Comparison of ENCODE assay signal across 16 mouse cellular contexts in genomic region chr11:31867976-31868375, GRCm38 (mm10).
"Had no signal": no experiment of that assay in that cellular context is flagged by ENCODE, and none has a peak within 500 bp of the region (broad histone marks: within the 10 kb centered on the region; RNA-seq: fewer than 3 reads in every experiment).

No protein-coding gene starts in this region.

- DNase-seq: kidney, adult 2 months; kidney, postnatal 25 days; layer of hippocampus, adult 9-11 months; lung, embryonic 14.5 days; retina, postnatal 1 day; right cerebral cortex, postnatal 25 days; spleen, adult 18-20 months; thymus, postnatal 25 days had no signal

- H3K27ac ChIP-seq: kidney, postnatal 0 days; layer of hippocampus, adult 2 months; left cerebral cortex, adult 2 months; midbrain, embryonic 15.5 days; neural tube, embryonic 12.5 days; neural tube, embryonic 15.5 days; stomach, embryonic 15.5 days had no signal

- H3K4me3 ChIP-seq: layer of hippocampus, adult 2 months; left cerebral cortex, adult 2 months; midbrain, embryonic 15.5 days; neural tube, embryonic 12.5 days; neural tube, embryonic 15.5 days; stomach, embryonic 15.5 days had no signal

- H3K4me1 ChIP-seq: stomach, embryonic 15.5 days had no signal

- ATAC-seq: lung, postnatal 0 days; midbrain, embryonic 15.5 days had no signal
